Mouse (Mus musculus): ENCODE measurements around the gene Pmf1. TPM values are rescaled to one million over a fixed set of nuclear protein-coding genes. Genes with fewer than 3 reads are reported as not detected.

The Pmf1 gene
- 3.5 TPM for polyA plus RNA-seq (2014; fragmentation: Illumina TruSeq; extraction: RNeasy Lipid Tissue Mini Kit (QIAGEN cat#74804); ENCODE audit: low read depth, low replicate concordance)

GRCm38 (mm10) chr3:88409741-88410644 is at the start of gene Pmf1:
TSS of gene Pmf1 (minus strand) at chr3:88410331.

GRCm38 (mm10) chr3:88424605-88425329 is 14.6 kb upstream of the Pmf1 start, which contains the start of gene Slc25a44:
TSS of gene Slc25a44 (minus strand) at chr3:88425139.

GRCm38 (mm10) chr3:88384364-88384763 is 25.8 kb downstream of the Pmf1 start, which contains the start of gene Bglap:
TSS of gene Bglap (minus strand) at chr3:88384464.

GRCm38 (mm10) chr3:88378599-88378998 is 31.5 kb downstream of the Pmf1 start, which contains the start of gene Bglap2:
TSS of gene Bglap2 (minus strand) at chr3:88378699.

GRCm38 (mm10) chr3:88372643-88373042 is 37.5 kb downstream of the Pmf1 start, which contains the start of gene Bglap3:
TSS of gene Bglap3 (minus strand) at chr3:88372743.

DNA sequence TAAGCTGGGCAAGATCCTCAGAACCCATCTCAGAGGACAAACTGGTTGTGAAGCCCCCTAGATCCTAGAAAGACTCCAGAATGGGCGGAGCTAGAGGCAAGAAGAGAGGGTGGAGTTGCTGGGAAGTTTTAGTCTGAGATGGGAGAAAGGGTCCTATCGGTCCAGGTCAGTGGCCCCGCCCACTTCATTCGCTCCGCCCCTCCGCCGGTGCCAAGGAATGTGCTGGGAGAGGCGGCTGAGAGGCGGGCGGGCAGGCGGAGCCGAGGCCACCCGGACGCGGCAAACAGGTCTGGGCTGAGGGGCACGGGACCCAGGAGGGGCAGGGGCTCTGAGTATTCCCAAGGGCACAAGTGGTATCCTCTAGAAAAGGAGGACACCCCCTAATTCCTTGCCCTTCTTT is 45.8 kb downstream of the Pmf1 start, which contains the start of gene Paqr6:
TSS of gene Paqr6 (plus strand) at position 248 of the 400 bp plus-strand sequence.

Other genes with a start within 250 kb of the Pmf1 start
- gene Rhbg, start 155.6 kb downstream of the Pmf1 start, polyA plus RNA-seq (2014; fragmentation: Illumina TruSeq; extraction: RNeasy Lipid Tissue Mini Kit (QIAGEN cat#74804); ENCODE audit: low read depth, low replicate concordance), result not detected
- gene Gm38392, start 123.1 kb downstream of the Pmf1 start, polyA plus RNA-seq (2014; fragmentation: Illumina TruSeq; extraction: RNeasy Lipid Tissue Mini Kit (QIAGEN cat#74804); ENCODE audit: low read depth, low replicate concordance), result 1.2 TPM
- gene Tsacc, start 113.3 kb downstream of the Pmf1 start, polyA plus RNA-seq (2014; fragmentation: Illumina TruSeq; extraction: RNeasy Lipid Tissue Mini Kit (QIAGEN cat#74804); ENCODE audit: low read depth, low replicate concordance), result 355 TPM
- gene Cct3, start 113.2 kb downstream of the Pmf1 start, polyA plus RNA-seq (2014; fragmentation: Illumina TruSeq; extraction: RNeasy Lipid Tissue Mini Kit (QIAGEN cat#74804); ENCODE audit: low read depth, low replicate concordance), result 308 TPM
- gene Glmp, start 85.3 kb downstream of the Pmf1 start, polyA plus RNA-seq (2014; fragmentation: Illumina TruSeq; extraction: RNeasy Lipid Tissue Mini Kit (QIAGEN cat#74804); ENCODE audit: low read depth, low replicate concordance), result 0.70 TPM
- 0.62 TPM for gene Tmem79, start 74.2 kb downstream of the Pmf1 start, polyA plus RNA-seq (2014; fragmentation: Illumina TruSeq; extraction: RNeasy Lipid Tissue Mini Kit (QIAGEN cat#74804); ENCODE audit: low read depth, low replicate concordance)
- 87.4 TPM for gene Smg5, start 74.1 kb downstream of the Pmf1 start, polyA plus RNA-seq (2014; fragmentation: Illumina TruSeq; extraction: RNeasy Lipid Tissue Mini Kit (QIAGEN cat#74804); ENCODE audit: low read depth, low replicate concordance)
- gene Paqr6, start 45.7 kb downstream of the Pmf1 start, polyA plus RNA-seq (2014; fragmentation: Illumina TruSeq; extraction: RNeasy Lipid Tissue Mini Kit (QIAGEN cat#74804); ENCODE audit: low read depth, low replicate concordance), result 0.83 TPM
- gene Bglap3, start 37.6 kb downstream of the Pmf1 start, polyA plus RNA-seq (2014; fragmentation: Illumina TruSeq; extraction: RNeasy Lipid Tissue Mini Kit (QIAGEN cat#74804); ENCODE audit: low read depth, low replicate concordance), result not detected
- not detected for gene Bglap2, start 31.6 kb downstream of the Pmf1 start, polyA plus RNA-seq (2014; fragmentation: Illumina TruSeq; extraction: RNeasy Lipid Tissue Mini Kit (QIAGEN cat#74804); ENCODE audit: low read depth, low replicate concordance)
- gene Bglap, start 25.9 kb downstream of the Pmf1 start, polyA plus RNA-seq (2014; fragmentation: Illumina TruSeq; extraction: RNeasy Lipid Tissue Mini Kit (QIAGEN cat#74804); ENCODE audit: low read depth, low replicate concordance), result not detected
- gene Slc25a44, start 14.8 kb upstream of the Pmf1 start, polyA plus RNA-seq (2014; fragmentation: Illumina TruSeq; extraction: RNeasy Lipid Tissue Mini Kit (QIAGEN cat#74804); ENCODE audit: low read depth, low replicate concordance), result 5.8 TPM
- gene Sema4a, start 50.9 kb upstream of the Pmf1 start, polyA plus RNA-seq (2014; fragmentation: Illumina TruSeq; extraction: RNeasy Lipid Tissue Mini Kit (QIAGEN cat#74804); ENCODE audit: low read depth, low replicate concordance), result 17.0 TPM
- gene Lmna, start 99.6 kb upstream of the Pmf1 start, polyA plus RNA-seq (2014; fragmentation: Illumina TruSeq; extraction: RNeasy Lipid Tissue Mini Kit (QIAGEN cat#74804); ENCODE audit: low read depth, low replicate concordance), result 0.32 TPM
- 1.4 TPM for gene Mex3a, start 122.1 kb upstream of the Pmf1 start, polyA plus RNA-seq (2014; fragmentation: Illumina TruSeq; extraction: RNeasy Lipid Tissue Mini Kit (QIAGEN cat#74804); ENCODE audit: low read depth, low replicate concordance)
- not detected for gene Rab25, start 138.0 kb upstream of the Pmf1 start, polyA plus RNA-seq (2014; fragmentation: Illumina TruSeq; extraction: RNeasy Lipid Tissue Mini Kit (QIAGEN cat#74804); ENCODE audit: low read depth, low replicate concordance)
- 2.0 TPM for gene Lamtor2, start 142.7 kb upstream of the Pmf1 start, polyA plus RNA-seq (2014; fragmentation: Illumina TruSeq; extraction: RNeasy Lipid Tissue Mini Kit (QIAGEN cat#74804); ENCODE audit: low read depth, low replicate concordance)
- 11.9 TPM for gene Ubqln4, start 143.4 kb upstream of the Pmf1 start, polyA plus RNA-seq (2014; fragmentation: Illumina TruSeq; extraction: RNeasy Lipid Tissue Mini Kit (QIAGEN cat#74804); ENCODE audit: low read depth, low replicate concordance)
- gene Ssr2, start 165.5 kb upstream of the Pmf1 start, polyA plus RNA-seq (2014; fragmentation: Illumina TruSeq; extraction: RNeasy Lipid Tissue Mini Kit (QIAGEN cat#74804); ENCODE audit: low read depth, low replicate concordance), result 32.1 TPM
- gene Arhgef2, start 195.6 kb upstream of the Pmf1 start, polyA plus RNA-seq (2014; fragmentation: Illumina TruSeq; extraction: RNeasy Lipid Tissue Mini Kit (QIAGEN cat#74804); ENCODE audit: low read depth, low replicate concordance), result 31.6 TPM
- gene Rxfp4, start 242.8 kb upstream of the Pmf1 start, polyA plus RNA-seq (2014; fragmentation: Illumina TruSeq; extraction: RNeasy Lipid Tissue Mini Kit (QIAGEN cat#74804); ENCODE audit: low read depth, low replicate concordance), result not detected